Mouse (Mus musculus): Measurements from ENCODE around the gene Ammecr1.

GRCm38 (mm10) chrX:142928430-142928829 lies 38.1 kb downstream of the Ammecr1 start:
- no peak for TF ChIP-seq CTCF (IDR thresholded peaks at IDR 0.05; ENCODE audit: extremely low read depth, insufficient read depth, low read length)
- TF ChIP-seq POLR2A (IDR thresholded peaks at IDR 0.05; ENCODE audit: extremely low read depth, insufficient read depth, low read length) = no peak
